Mouse (Mus musculus): Measurements from ENCODE around the gene Spz1. TPM values are rescaled to one million over a fixed set of nuclear protein-coding genes. Genes with fewer than 3 reads are reported as not detected.
"Not testable (repeated sequence)": the region's sequence is repeated elsewhere in the genome, so short reads cannot be mapped to it uniquely, and the experiment has no call there.

Spz1 gene
- total RNA-seq (2015) (not detected in 2 replicates), total RNA-seq (2017) (0.18 TPM in 1 of 2 replicates, not detected in the other)

- 0 out of 2 replicates have a peak, but pooled peaks have one; percentile 4 for ATAC-seq (ENCODE audit: poor library complexity, severe bottlenecking)
Observed at GRCm38 (mm10) chr13:92576072-92576471, at the start of gene Spz1. Gene Spz1, minus strand, starts transcription at chr13:92576172.

- no peak for ATAC-seq (ENCODE audit: poor library complexity, severe bottlenecking)
Observed at GRCm38 (mm10) chr13:92616459-92616858, 40.5 kb upstream of the Spz1 start.

- no peak for ATAC-seq (ENCODE audit: poor library complexity, severe bottlenecking)
Observed at GRCm38 (mm10) chr13:92615201-92615600, 39.2 kb upstream of the Spz1 start.

GRCm38 (mm10) chr13:92613094-92613493 is 37.1 kb upstream of the Spz1 start:
- no peak for ATAC-seq (ENCODE audit: poor library complexity, severe bottlenecking)

- no peak for ATAC-seq (ENCODE audit: poor library complexity, severe bottlenecking)
Observed at GRCm38 (mm10) chr13:92611917-92612316, 35.9 kb upstream of the Spz1 start.

GRCm38 (mm10) chr13:92611254-92611784 is 35.3 kb upstream of the Spz1 start:
- ATAC-seq (ENCODE audit: poor library complexity, severe bottlenecking) = peak; percentile 17

- peak; percentile 87 for ATAC-seq (ENCODE audit: poor library complexity, severe bottlenecking)
Observed at GRCm38 (mm10) chr13:92610311-92611221, 34.6 kb upstream of the Spz1 start, which contains the start of gene Serinc5. Gene Serinc5, plus strand, starts transcription at chr13:92611091.

- ATAC-seq (ENCODE audit: poor library complexity, severe bottlenecking) = peak; percentile 22
Observed at GRCm38 (mm10) chr13:92609486-92610310, 33.7 kb upstream of the Spz1 start.

GRCm38 (mm10) chr13:92605306-92605705 is 29.3 kb upstream of the Spz1 start:
- not testable (repeated sequence) for ATAC-seq (ENCODE audit: poor library complexity, severe bottlenecking)

- ATAC-seq (ENCODE audit: poor library complexity, severe bottlenecking) = no peak
Observed at GRCm38 (mm10) chr13:92595424-92595823, 19.5 kb upstream of the Spz1 start.

- ATAC-seq (ENCODE audit: poor library complexity, severe bottlenecking) = no peak
Observed at GRCm38 (mm10) chr13:92594907-92595306, 18.9 kb upstream of the Spz1 start.

GRCm38 (mm10) chr13:92594481-92594880 is 18.5 kb upstream of the Spz1 start:
- ATAC-seq (ENCODE audit: poor library complexity, severe bottlenecking) = no peak

GRCm38 (mm10) chr13:92593731-92594396 is 17.9 kb upstream of the Spz1 start:
- no peak for ATAC-seq (ENCODE audit: poor library complexity, severe bottlenecking)

GRCm38 (mm10) chr13:92592786-92593635 is 17.0 kb upstream of the Spz1 start:
- ATAC-seq (ENCODE audit: poor library complexity, severe bottlenecking) = peak; percentile 55

- no peak for ATAC-seq (ENCODE audit: poor library complexity, severe bottlenecking)
Observed at GRCm38 (mm10) chr13:92592268-92592785, 16.4 kb upstream of the Spz1 start.

- ATAC-seq (ENCODE audit: poor library complexity, severe bottlenecking) = no peak
Observed at GRCm38 (mm10) chr13:92591225-92591624, 15.3 kb upstream of the Spz1 start.

- ATAC-seq (ENCODE audit: poor library complexity, severe bottlenecking) = no peak
Observed at GRCm38 (mm10) chr13:92589255-92589654, 13.3 kb upstream of the Spz1 start.

- ATAC-seq (ENCODE audit: poor library complexity, severe bottlenecking) = no peak
Observed at GRCm38 (mm10) chr13:92588704-92589103, 12.7 kb upstream of the Spz1 start.

GRCm38 (mm10) chr13:92584094-92584717 is 8.2 kb upstream of the Spz1 start:
- no peak for ATAC-seq (ENCODE audit: poor library complexity, severe bottlenecking)

Data from megakaryocyte, adult 5-6 weeks (primary cell).